Mouse (Mus musculus) erythroblast, embryonic 14.5 days (primary cell): ENCODE results near the gene Cyp1a2.

Experiments used
- GATA1 ChIP-seq: IDR thresholded peaks from 2 replicates; pipeline ENCODE4 v1.6.1; 2012; ENCODE audit warnings: low read length, inconsistent platforms, mixed read lengths
- TAL1 ChIP-seq: IDR thresholded peaks from 3 replicates; pipeline ENCODE4 v1.6.1; 2012; ENCODE audit warnings: low read length, inconsistent platforms, mixed read lengths

DNA sequence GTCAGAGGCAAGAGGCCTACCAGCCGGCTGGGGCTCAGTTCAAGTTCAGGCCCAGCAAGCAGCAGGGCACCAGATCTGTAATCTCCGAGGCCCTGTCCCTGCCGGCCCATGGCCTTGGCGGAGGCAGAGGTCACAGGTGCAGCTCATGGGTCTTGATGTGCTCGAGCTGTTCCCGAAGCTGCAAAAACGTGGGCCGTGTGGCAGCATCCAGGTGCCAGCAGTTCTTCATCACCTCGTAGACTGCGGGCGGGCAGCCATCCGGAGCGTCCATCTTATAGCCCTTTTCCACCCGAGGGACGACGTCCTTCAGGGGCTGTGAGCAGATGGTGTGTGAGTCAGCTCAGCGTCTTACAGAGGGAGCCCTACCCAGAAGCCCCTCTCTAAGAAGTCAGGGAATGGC is 56.3 kb downstream of the Cyp1a2 start:
- TF ChIP-seq TAL1 (no peak), GATA1 (no peak)
